Mouse (Mus musculus) thymus, postnatal 14 days (tissue): ENCODE results near the gene Gria4.
"Not testable (repeated sequence)": the region's sequence is repeated elsewhere in the genome, so short reads cannot be mapped to it uniquely, and the experiment has no call there.

ENCODE experiments used
- DNase-seq: peaks from one replicate; pipeline ENCODE4 v3.0.0; 2021

Gene Gria4

DNA sequence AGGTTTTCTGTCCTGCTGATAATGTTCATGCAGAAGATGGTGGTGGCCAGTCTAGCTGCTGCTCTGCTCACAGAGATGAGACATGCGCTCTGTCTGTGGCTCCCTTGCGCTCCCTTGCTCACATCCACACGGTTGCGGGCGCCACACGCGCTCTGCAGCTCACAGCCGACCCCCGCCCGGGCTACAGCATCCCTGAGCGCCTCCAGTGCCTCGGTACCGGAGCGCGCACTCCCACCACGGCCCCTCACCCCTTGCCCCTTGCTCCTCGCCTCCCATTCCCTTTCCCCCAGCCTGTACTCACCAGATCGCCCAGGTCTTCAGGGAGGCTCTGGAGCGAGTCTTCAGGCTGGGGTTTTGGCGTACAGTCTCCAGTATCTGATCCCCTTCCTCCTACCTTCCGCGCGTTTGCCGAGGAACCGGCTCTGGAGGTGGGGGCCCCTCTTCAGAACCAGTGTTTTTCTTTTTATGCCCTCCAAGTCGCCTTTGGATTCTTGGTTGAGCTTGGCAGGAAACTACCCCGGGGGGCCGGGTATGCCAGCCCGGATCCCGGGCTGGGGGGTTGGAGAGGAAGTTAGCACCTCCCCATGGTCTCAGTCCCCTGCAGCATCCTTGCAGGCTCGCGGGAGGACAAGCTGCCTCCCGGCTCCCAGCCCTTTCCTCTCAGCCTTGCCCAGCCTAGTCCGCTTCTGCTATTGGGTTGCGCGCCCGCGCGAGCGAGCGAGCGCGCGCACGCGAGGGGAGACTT is at the start of gene Gria4:
Gria4 (minus strand) TSS at position 691 of the 745 bp plus-strand sequence.
- no peak for DNase-seq

GRCm38 (mm10) chr9:4810941-4811340 is 14.9 kb upstream of the Gria4 start:
- DNase-seq, result not testable (repeated sequence)

- DNase-seq, result no peak
Observed at GRCm38 (mm10) chr9:4803151-4803755, 7.2 kb upstream of the Gria4 start.

- DNase-seq, result no peak
Observed at GRCm38 (mm10) chr9:4797396-4797795, 1.4 kb upstream of the Gria4 start.

DNA sequence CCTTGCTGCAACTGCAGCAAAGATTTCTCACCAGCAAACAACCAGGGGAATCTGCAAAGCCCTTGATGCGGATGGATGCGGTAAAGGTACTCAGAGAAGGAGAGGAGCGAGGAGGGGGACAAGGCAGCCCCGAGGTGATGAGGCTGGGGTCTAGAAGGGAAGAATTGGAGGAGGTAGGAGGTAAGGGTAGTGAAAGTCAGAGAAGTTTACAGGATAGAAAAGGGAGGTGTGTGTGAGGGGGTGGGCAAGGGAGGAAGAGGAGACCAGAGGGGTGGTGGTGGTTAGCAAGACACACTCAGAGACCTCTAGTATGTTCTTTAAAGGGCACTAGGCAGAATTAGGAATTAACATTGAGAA is 233 bp upstream of the Gria4 start:
- no peak for DNase-seq

GRCm38 (mm10) chr9:4795075-4795474 is 959 bp downstream of the Gria4 start:
- no peak for DNase-seq

DNA sequence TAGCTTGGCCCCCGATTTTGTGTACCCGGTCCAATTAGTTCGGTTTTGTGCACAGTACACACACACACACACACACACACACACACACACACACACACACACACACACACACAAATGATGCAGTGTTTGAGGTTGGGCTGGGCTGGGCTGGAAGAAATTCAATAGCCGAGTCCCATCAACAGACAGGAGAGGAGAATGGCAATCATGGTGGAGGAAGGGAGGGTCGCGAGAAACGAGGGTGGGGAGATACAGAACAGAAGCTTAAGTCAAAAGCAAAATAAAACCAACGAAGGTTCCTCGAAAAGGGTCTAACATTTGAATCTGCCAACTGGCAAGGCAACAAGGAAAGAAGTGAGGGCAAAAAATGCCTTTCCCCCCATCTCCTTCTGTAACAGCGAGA is 1.6 kb downstream of the Gria4 start:
- no peak for DNase-seq

- DNase-seq, result not testable (repeated sequence)
Observed at GRCm38 (mm10) chr9:4749407-4749806, 46.6 kb downstream of the Gria4 start.

DNA sequence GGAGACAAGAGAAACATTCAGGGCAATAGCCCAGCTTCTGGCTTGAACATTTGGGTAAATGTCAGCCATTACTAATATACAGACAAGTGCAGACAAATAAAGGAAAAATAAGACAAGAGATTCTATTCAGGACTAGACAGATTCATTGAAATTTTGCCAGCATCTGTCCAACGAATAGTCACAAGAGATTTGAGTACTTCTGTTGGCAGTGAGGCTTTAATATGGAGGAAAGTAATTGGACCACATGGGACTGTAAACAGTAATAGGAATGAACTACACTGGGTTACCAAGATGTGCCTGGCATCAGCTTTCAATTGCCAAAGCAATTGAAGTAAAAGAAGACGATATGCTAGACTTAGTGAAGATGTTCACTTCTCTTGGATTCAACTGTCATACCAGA is 81.9 kb downstream of the Gria4 start:
- DNase-seq, result no peak

DNA sequence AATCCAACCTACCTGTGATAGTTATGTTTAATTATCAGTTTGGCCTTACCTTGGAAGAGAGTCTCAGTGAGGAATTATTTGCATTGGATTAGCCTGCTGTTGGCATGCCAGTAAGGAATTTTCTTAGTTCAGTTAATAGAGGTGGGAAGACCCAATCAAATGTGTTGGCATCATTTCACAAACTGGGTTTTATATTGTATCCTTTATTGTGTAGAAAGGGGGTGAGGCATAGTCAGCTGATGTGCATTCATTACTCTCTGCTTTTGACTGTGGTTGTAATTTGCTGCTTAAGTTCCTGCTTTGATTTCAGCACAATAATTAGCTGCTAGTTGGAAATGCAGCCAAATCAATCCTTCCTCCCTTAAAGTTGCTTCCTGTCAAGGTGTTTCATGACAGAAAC is 83.7 kb downstream of the Gria4 start:
- no peak for DNase-seq

DNA sequence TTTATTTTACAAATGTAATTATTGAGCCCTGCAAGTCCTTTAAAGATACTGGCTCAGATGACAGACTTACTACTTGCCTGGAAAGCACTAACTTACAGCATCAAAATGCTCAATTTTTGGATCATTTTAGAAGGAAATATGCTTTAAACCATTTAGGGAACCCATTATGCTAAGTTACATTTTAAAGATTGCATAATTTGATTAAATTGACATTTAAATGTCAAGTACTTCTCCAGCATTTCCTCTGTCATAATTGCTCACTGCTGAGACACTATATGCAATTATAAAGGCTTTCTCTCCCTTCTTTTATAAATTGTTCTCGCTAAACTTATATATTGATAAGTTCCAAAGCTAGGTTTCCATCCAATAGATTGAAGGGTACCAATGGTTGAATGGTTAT is 108.9 kb downstream of the Gria4 start:
- no peak for DNase-seq

DNA sequence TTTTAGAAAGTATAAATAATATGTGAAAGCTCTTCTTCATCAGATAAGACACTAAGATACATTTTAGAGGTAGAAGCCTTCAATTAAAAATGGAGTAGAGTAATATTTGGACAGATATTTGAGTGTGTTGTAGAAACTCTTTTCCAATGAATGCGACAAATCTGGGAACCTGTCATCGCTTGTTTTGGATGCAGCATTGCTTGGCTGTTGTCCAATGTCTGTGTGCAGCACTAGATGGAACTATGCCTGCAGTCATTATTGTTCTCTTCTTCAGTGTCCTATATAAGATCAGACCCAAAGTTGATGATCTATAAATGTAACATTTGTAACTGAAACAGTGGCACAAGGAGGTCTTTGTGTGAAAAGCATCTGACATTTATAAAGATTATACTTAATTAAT is 115.8 kb downstream of the Gria4 start:
- DNase-seq, result no peak

DNA sequence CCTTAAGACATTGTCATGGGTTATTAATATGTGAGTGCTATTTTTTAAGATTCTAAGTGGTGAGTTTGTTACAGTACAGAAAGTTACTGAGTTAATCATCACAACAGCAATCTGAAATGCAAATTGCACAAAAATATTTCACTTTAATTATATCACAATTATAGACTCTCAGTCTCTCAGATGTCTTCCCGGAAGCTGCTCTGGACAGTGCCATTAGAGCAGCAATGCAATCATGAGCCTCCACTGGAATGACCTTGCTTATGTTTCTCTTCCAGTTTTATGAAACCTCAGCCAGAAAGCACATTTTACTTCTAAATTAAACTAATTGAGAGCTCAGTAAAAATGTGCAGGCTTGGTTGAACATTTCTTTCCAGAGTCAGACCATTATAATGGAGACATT is 116.9 kb downstream of the Gria4 start:
- no peak for DNase-seq

- no peak for DNase-seq
Observed at GRCm38 (mm10) chr9:4665691-4666090, 130.3 kb downstream of the Gria4 start.

DNA sequence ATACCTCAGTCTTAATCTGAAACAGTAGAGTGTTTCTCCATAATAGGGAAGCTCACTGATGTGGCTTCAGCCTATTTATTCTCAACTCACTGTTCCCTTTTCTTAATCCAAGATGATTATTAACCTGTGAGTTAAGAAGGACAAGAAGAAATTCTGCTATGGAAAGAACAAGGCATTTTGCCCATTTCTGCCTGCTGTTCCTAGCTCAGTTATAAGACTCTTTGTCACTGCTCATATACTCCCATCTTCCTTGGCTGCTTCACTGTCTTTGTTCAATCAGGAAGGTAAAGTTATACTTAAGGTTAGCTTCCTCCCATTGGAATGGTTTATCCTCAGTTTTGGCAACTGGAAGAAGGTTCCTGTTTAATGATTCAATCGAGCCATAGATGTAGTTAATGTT is 133.6 kb downstream of the Gria4 start:
- DNase-seq, result no peak

DNA sequence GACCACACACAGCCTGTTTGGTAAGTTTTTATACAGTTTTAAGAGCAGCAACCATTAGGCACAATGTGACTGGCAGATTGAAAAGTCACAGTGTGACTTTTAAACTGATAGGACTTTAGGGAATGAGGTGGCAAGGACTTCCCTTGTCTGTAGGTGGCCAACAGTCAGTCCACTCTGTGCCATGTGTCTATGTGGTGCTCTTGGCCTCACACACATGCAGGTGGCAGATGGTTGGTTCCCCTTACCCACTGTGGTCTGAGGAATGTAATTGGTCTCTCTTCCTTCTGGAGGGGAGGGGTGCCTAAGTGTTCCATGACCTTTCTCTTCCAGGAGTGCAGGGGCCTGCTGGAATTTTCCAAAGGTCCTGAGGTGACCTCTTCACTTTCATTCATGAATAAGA is 137.1 kb downstream of the Gria4 start:
- DNase-seq, result no peak

DNA sequence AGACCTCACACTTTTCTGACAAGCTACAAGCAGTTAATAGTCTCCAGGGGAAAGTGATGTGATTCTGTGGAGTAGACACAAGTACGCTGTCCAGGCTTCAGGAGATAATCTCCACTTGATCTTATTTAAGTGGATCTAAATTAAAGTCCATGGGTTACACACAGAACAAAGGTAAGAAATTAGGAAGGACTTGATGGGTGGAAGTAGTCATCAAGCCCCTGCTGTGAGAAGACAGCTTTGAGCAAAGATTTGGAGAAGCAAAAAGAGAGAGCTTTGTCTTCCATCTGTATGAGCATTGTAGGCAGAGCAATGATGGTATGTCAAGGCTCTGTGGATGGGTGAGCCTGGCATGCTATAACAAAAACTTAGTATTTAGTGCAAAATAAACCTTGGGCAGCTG is 141.7 kb downstream of the Gria4 start:
- no peak for DNase-seq

- DNase-seq, result no peak
Observed at GRCm38 (mm10) chr9:4639192-4639900, 156.7 kb downstream of the Gria4 start.

DNA sequence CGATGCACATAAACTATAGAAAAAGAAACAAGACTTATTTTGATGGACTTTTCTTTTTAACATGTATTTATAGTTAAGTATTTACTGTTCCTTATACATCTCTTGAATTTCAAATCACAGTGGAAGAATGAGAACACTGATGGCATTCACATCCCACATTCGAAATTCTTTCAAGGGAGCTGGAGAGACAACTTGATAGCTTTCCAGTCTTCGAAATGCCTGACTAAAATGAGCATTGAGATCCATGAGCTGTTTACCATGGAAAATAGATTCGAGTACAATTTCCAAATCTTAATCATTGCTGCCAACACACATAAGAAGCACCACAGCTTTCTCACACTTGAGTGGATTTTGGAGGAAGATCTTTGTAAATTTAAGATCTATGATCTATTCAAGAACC is 164.1 kb downstream of the Gria4 start:
- no peak for DNase-seq

GRCm38 (mm10) chr9:4615286-4615685 is 180.7 kb downstream of the Gria4 start:
- no peak for DNase-seq

DNA sequence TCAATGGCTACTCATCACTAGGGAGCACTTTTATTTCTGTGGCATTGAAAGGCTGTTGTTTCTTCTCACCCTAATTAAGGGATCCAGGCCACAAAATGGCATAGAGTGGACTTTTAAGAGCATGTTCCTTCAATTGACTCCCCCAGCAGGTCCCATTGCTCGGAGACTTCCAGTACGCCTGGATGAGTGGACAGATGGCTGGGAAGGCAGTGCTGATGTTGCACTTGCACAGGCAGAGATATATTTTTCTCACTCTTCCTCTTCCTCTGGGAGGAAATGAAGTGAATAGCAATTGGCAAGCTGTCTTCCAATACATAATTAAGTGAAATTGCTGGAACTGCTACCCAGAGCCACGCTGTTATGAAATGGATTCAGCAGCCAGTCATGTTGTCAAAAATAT is 190.7 kb downstream of the Gria4 start:
- no peak for DNase-seq

- DNase-seq, result no peak
Observed at GRCm38 (mm10) chr9:4604236-4604635, 191.8 kb downstream of the Gria4 start.

DNA sequence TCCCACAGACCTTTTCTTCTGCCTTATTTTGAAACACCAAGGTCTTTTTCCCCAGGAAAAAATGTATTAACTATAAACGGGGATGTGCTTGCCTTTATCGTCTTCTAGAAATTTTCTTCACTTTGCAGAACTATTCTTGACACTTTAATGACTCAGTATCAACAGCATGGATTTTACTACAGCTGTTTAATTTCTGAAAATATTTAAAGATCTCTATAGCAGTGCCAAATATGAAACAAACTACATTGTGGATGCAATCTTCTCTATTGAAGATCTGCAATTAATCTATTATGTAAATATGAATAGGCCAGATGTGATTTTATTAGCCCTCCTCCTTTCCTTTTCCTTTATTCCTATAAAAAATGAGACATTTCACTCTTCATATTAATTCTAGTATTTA is 194.2 kb downstream of the Gria4 start:
- DNase-seq, result no peak

GRCm38 (mm10) chr9:4573596-4573995 is 222.4 kb downstream of the Gria4 start:
- no peak for DNase-seq
